Mouse (Mus musculus) lung, adult 2 months (tissue): Measurements from ENCODE around the gene Gm5475.

ENCODE experiments used
- CTCF ChIP-seq: fragments of 200-500 bp; IDR thresholded peaks from 2 replicates; pipeline ENCODE4 v1.5.1; 2011; ENCODE audit warnings: mild to moderate bottlenecking, low read length, control low read depth; ENCODE audit not compliant: insufficient read depth
- POLR2A ChIP-seq: fragments of 200-500 bp; IDR thresholded peaks from 2 replicates; pipeline ENCODE4 v1.6.1; 2011; ENCODE audit warnings: low read depth, mild to moderate bottlenecking, control low read depth, low read length, borderline replicate concordance; ENCODE audit errors: extremely low read depth

- no peak for TF ChIP-seq POLR2A
- TF ChIP-seq CTCF: peak; percentile 66; the same call in 1 of the 2 replicates
Measured at GRCm38 (mm10) chr15:100463712-100464111, 41.8 kb downstream of the Gm5475 start.
